Comparison of ENCODE assay signal across 20 mouse cellular contexts in genomic region chr8:73291630-73292029, GRCm38 (mm10).
DNase-seq lines count a peak whose midpoint lies in the region; ATAC-seq and TF ChIP-seq lines count a peak whose summit lies in the region.
"Had no signal": no experiment of that assay in that cellular context is flagged by ENCODE, and none has a peak within 500 bp of the region (broad histone marks: within the 10 kb centered on the region; RNA-seq: fewer than 3 reads in every experiment).

No protein-coding gene starts in this region.

- H3K27ac ChIP-seq in lung, postnatal 0 days (ENCODE audit: low read length): no peak overlapping the region
- H3K27ac ChIP-seq in hindbrain, embryonic 11.5 days (ENCODE audit: low read depth, low read length): no peak overlapping the region
- H3K27ac ChIP-seq: embryonic facial prominence, embryonic 10.5 days; embryonic facial prominence, embryonic 12.5 days; forebrain, embryonic 13.5 days; forebrain, embryonic 15.5 days had no signal

- H3K36me3 ChIP-seq in lung, postnatal 0 days (ENCODE audit: insufficient read depth, low read length): no peaks in the 10 kb centered on the region
- no peaks in the 10 kb centered on the region for H3K36me3 ChIP-seq in hindbrain, embryonic 11.5 days (ENCODE audit: control insufficient read depth, insufficient read depth, low read length)
- H3K36me3 ChIP-seq: embryonic facial prominence, embryonic 10.5 days; embryonic facial prominence, embryonic 12.5 days; forebrain, embryonic 15.5 days had no signal

- TF ChIP-seq CTCF in lung, postnatal 0 days (IDR thresholded peaks at IDR 0.05): no peak

- 58% methylated on average over 2 of the region's 2 CpGs for WGBS in lung, postnatal 0 days
- 90% methylated on average over 2 of the region's 2 CpGs for WGBS in hindbrain, embryonic 11.5 days

- no peaks in the 10 kb centered on the region for H3K9me3 ChIP-seq in lung, postnatal 0 days (ENCODE audit: low read length)
- no peaks in the 10 kb centered on the region for H3K9me3 ChIP-seq in hindbrain, embryonic 11.5 days (ENCODE audit: control insufficient read depth, low read length)
- H3K9me3 ChIP-seq: embryonic facial prominence, embryonic 10.5 days; embryonic facial prominence, embryonic 12.5 days; forebrain, embryonic 13.5 days; forebrain, embryonic 15.5 days had no signal

- no peak overlapping the region for H3K4me2 ChIP-seq in lung, postnatal 0 days (replicated peaks; ENCODE audit: low read depth, low read length)
- no peak overlapping the region for H3K4me2 ChIP-seq in hindbrain, embryonic 11.5 days (replicated peaks; ENCODE audit: low read depth, low read length)
- H3K4me2 ChIP-seq: embryonic facial prominence, embryonic 12.5 days; forebrain, embryonic 13.5 days; forebrain, embryonic 15.5 days had no signal

- no peaks in the 10 kb centered on the region for H3K27me3 ChIP-seq in lung, postnatal 0 days (replicated peaks; ENCODE audit: insufficient read depth, low read length)
- H3K27me3 ChIP-seq in hindbrain, embryonic 11.5 days (ENCODE audit: control insufficient read depth, insufficient read depth, low read length): no peaks in the 10 kb centered on the region
- H3K27me3 ChIP-seq: embryonic facial prominence, embryonic 12.5 days; forebrain, embryonic 13.5 days; forebrain, embryonic 15.5 days had no signal

- H3K4me1 ChIP-seq in lung, postnatal 0 days (ENCODE audit: insufficient read depth, low read depth, low read length): peaks cover 5% of the 10 kb centered on the region; the same call in 1 of the 2 replicates
- no peaks in the 10 kb centered on the region for H3K4me1 ChIP-seq in hindbrain, embryonic 11.5 days (replicated peaks; ENCODE audit: control insufficient read depth, insufficient read depth, low read length)
- H3K4me1 ChIP-seq: embryonic facial prominence, embryonic 10.5 days; embryonic facial prominence, embryonic 12.5 days; forebrain, embryonic 13.5 days; forebrain, embryonic 15.5 days had no signal

- H3K9ac ChIP-seq in lung, postnatal 0 days (replicated peaks; ENCODE audit: low read depth): no peak overlapping the region
- H3K9ac ChIP-seq in hindbrain, embryonic 11.5 days (ENCODE audit: low read depth, low read length): no peak overlapping the region
- H3K9ac ChIP-seq: embryonic facial prominence, embryonic 12.5 days; forebrain, embryonic 13.5 days; forebrain, embryonic 15.5 days; forebrain, postnatal 0 days had no signal

- H3K4me3 ChIP-seq in lung, postnatal 0 days (ENCODE audit: low read depth, low read length): no peak overlapping the region
- H3K4me3 ChIP-seq in hindbrain, embryonic 11.5 days (ENCODE audit: low read depth, low read length): no peak overlapping the region
- H3K4me3 ChIP-seq: embryonic facial prominence, embryonic 10.5 days; embryonic facial prominence, embryonic 12.5 days; forebrain, embryonic 13.5 days; forebrain, embryonic 15.5 days had no signal

- DNase-seq in lung, postnatal 0 days (ENCODE audit: low spot score): peak; percentile 61
- DNase-seq in lung, postnatal 14 days: no peak
- peak; percentile 4 for DNase-seq in CD4-positive helper T cell, adult 2 months (ENCODE audit: low read depth, low spot score)
- no peak for DNase-seq in liver
- no peak for DNase-seq in hindbrain, embryonic 11.5 days (ENCODE audit: low spot score)
- DNase-seq: adrenal gland, adult 2 months; adrenal gland, postnatal 10 days; adrenal gland, postnatal 25 days; B cell, adult 2 months; cerebellum, adult 11-12 months; cerebellum, adult 2 months; cerebellum, adult 9-10 months; cerebellum, postnatal 10 days; cerebellum, postnatal 25 days; forebrain, postnatal 0 days had no signal

- peak; percentile 37; the same call in 1 of the 2 replicates for ATAC-seq in lung, postnatal 0 days
- ATAC-seq in hematopoietic stem cell, adult 5-6 weeks (replicated peaks in 1 of 2; ENCODE audit: insufficient read depth in 1 of 2, low FRiP score in 2 of 2, low TSS enrichment in 1 of 2, low read depth in 1 of 2, poor library complexity in 2 of 2, severe bottlenecking in 2 of 2): peak; percentile 59 to 72
- ATAC-seq in hindbrain, embryonic 11.5 days (ENCODE audit: low FRiP score): no peak
- ATAC-seq: forebrain, embryonic 13.5 days; forebrain, embryonic 15.5 days; forebrain, postnatal 0 days had no signal

- TF ChIP-seq EP300 in lung, postnatal 0 days (IDR thresholded peaks at IDR 0.05): no peak

Comparison
In these comparisons a context has a peak if more than half of its experiments do, and no peak if none do; other contexts are left out.
1. DNase-seq: peak in lung, postnatal 0 days (single experiment) and CD4-positive helper T cell, adult 2 months (single experiment); none in lung, postnatal 14 days (single experiment), liver (single experiment) and hindbrain, embryonic 11.5 days (single experiment).